Mouse (Mus musculus): Measurements from ENCODE around the gene Hist2h2ac. TPM values are rescaled to one million over a fixed set of nuclear protein-coding genes. Genes with fewer than 3 reads are reported as not detected.

The Hist2h2ac gene
- polyA plus RNA-seq, 1 experiment from 2014 or later = 1.8 TPM

Small RNA genes within 50 kb of the gene (microRNA-seq; reads per million reads assigned to microRNA genes)
- gene Gm44492 (not detected), gene Gm47311 (not detected), gene Gm47313 (not detected)

Other genes starting within 250 kb of the Hist2h2ac start
- gene Plekho1, start 224.9 kb downstream of the Hist2h2ac start, polyA plus RNA-seq (2015; fragmentation: Nextera tagmentation; extraction: Ambion mirVana) = 100 and 115 TPM in 2 replicates
- 24.9 and 26.9 TPM in 2 replicates for gene Vps45, start 162.4 kb downstream of the Hist2h2ac start, polyA plus RNA-seq (2015; fragmentation: Nextera tagmentation; extraction: Ambion mirVana)
- 18.0 and 20.8 TPM in 2 replicates for gene Otud7b, start 116.4 kb downstream of the Hist2h2ac start, polyA plus RNA-seq (2015; fragmentation: Nextera tagmentation; extraction: Ambion mirVana)
- 13.2 and 15.1 TPM in 2 replicates for gene Mtmr11, start 58.9 kb downstream of the Hist2h2ac start, polyA plus RNA-seq (2015; fragmentation: Nextera tagmentation; extraction: Ambion mirVana)
- 80.2 and 87.8 TPM in 2 replicates for gene Sf3b4, start 48.5 kb downstream of the Hist2h2ac start, polyA plus RNA-seq (2015; fragmentation: Nextera tagmentation; extraction: Ambion mirVana)
- 2.2 and 2.8 TPM in 2 replicates for gene Sv2a, start 39.7 kb downstream of the Hist2h2ac start, polyA plus RNA-seq (2015; fragmentation: Nextera tagmentation; extraction: Ambion mirVana)
- gene Bola1, start 1.2 kb downstream of the Hist2h2ac start, polyA plus RNA-seq (2015; fragmentation: Nextera tagmentation; extraction: Ambion mirVana) = 40.9 and 46.7 TPM in 2 replicates
- gene Hist2h2ab, start 1.0 kb downstream of the Hist2h2ac start, polyA plus RNA-seq (2015; fragmentation: Nextera tagmentation; extraction: Ambion mirVana) = not detected in 2 replicates
- 3.3 and 3.4 TPM in 2 replicates for gene Hist2h2be, start 239 bp upstream of the Hist2h2ac start, polyA plus RNA-seq (2015; fragmentation: Nextera tagmentation; extraction: Ambion mirVana)
- 2.2 and 3.0 TPM in 2 replicates for gene Hist2h3c2, start 18.2 kb upstream of the Hist2h2ac start, polyA plus RNA-seq (2015; fragmentation: Nextera tagmentation; extraction: Ambion mirVana)
- 129 and 159 TPM in 2 replicates for gene Hist2h2aa2, start 19.4 kb upstream of the Hist2h2ac start, polyA plus RNA-seq (2015; fragmentation: Nextera tagmentation; extraction: Ambion mirVana)
- 43.1 and 47.9 TPM in 2 replicates for gene Hist2h2aa1, start 24.6 kb upstream of the Hist2h2ac start, polyA plus RNA-seq (2015; fragmentation: Nextera tagmentation; extraction: Ambion mirVana)
- gene Hist2h3c1, start 25.8 kb upstream of the Hist2h2ac start, polyA plus RNA-seq (2015; fragmentation: Nextera tagmentation; extraction: Ambion mirVana) = 0.58 and 1.5 TPM in 2 replicates
- gene Hist2h4, start 42.4 kb upstream of the Hist2h2ac start, polyA plus RNA-seq (2015; fragmentation: Nextera tagmentation; extraction: Ambion mirVana) = 4.2 and 7.1 TPM in 2 replicates
- gene Hist2h3b, start 47.8 kb upstream of the Hist2h2ac start, polyA plus RNA-seq (2015; fragmentation: Nextera tagmentation; extraction: Ambion mirVana) = 12.7 and 16.3 TPM in 2 replicates
- 0.95 and 1.8 TPM in 2 replicates for gene Hist2h2bb, start 48.9 kb upstream of the Hist2h2ac start, polyA plus RNA-seq (2015; fragmentation: Nextera tagmentation; extraction: Ambion mirVana)
- gene Fcgr1, start 73.1 kb upstream of the Hist2h2ac start, polyA plus RNA-seq (2015; fragmentation: Nextera tagmentation; extraction: Ambion mirVana) = 4.6 and 8.0 TPM in 2 replicates
- gene BC107364, start 231.4 kb upstream of the Hist2h2ac start, polyA plus RNA-seq (2015; fragmentation: Nextera tagmentation; extraction: Ambion mirVana) = 0.30 and 0.35 TPM in 2 replicates